Mouse (Mus musculus): Measurements from ENCODE around the gene Pus7l. TPM values are rescaled to one million over a fixed set of nuclear protein-coding genes. Genes with fewer than 3 reads are reported as not detected.

The Pus7l gene
- polyA plus RNA-seq, 1 experiment: 6.4 TPM

GRCm38 (mm10) chr15:94568496-94569182 is 25.3 kb upstream of the Pus7l start:
- Histone ChIP-seq H3K4me1 (replicated peaks; ENCODE audit: control insufficient read depth, insufficient read depth, low read length) (peaks cover 5% of the 10 kb centered on the region; the same call in 1 of the 2 replicates), H3K27me3 (ENCODE audit: control insufficient read depth, insufficient read depth, low read length) (no peaks in the 10 kb centered on the region), H3K4me3 (ENCODE audit: control insufficient read depth, insufficient read depth, low read length) (no peak overlapping the region), H3K27ac (ENCODE audit: control insufficient read depth, insufficient read depth, low read length) (no peak overlapping the region), H3K36me3 (ENCODE audit: control insufficient read depth, insufficient read depth, low read length) (no peaks in the 10 kb centered on the region)
- TF ChIP-seq CTCF (IDR thresholded peaks at IDR 0.05; ENCODE audit: borderline replicate concordance, control insufficient read depth, extremely low read depth, insufficient read depth, low read length, poor library complexity): no peak
- no peak for TF ChIP-seq POLR2A (IDR thresholded peaks at IDR 0.05; ENCODE audit: control insufficient read depth, extremely low read depth, insufficient read depth, low read length, poor library complexity)
- WGBS: 97% methylated on average over 10 of the region's 10 CpGs
- DNase-seq: no peak

GRCm38 (mm10) chr15:94565854-94566253 is 22.5 kb upstream of the Pus7l start:
- Histone ChIP-seq H3K27me3 (ENCODE audit: control insufficient read depth, insufficient read depth, low read length) (no peaks in the 10 kb centered on the region), H3K27ac (ENCODE audit: control insufficient read depth, insufficient read depth, low read length) (no peak overlapping the region), H3K36me3 (ENCODE audit: control insufficient read depth, insufficient read depth, low read length) (no peaks in the 10 kb centered on the region), H3K4me3 (ENCODE audit: control insufficient read depth, insufficient read depth, low read length) (no peak overlapping the region), H3K4me1 (replicated peaks; ENCODE audit: control insufficient read depth, insufficient read depth, low read length) (peaks cover 5% of the 10 kb centered on the region; the same call in 1 of the 2 replicates)
- 26% methylated on average over 9 of the region's 9 CpGs for WGBS
- TF ChIP-seq CTCF (IDR thresholded peaks at IDR 0.05; ENCODE audit: borderline replicate concordance, control insufficient read depth, extremely low read depth, insufficient read depth, low read length, poor library complexity) (no peak), POLR2A (IDR thresholded peaks at IDR 0.05; ENCODE audit: control insufficient read depth, extremely low read depth, insufficient read depth, low read length, poor library complexity) (no peak)
- DNase-seq: no peak

GRCm38 (mm10) chr15:94564909-94565308 is 21.6 kb upstream of the Pus7l start:
- peaks cover 5% of the 10 kb centered on the region; the same call in 1 of the 2 replicates for H3K4me1 ChIP-seq (replicated peaks; ENCODE audit: control insufficient read depth, insufficient read depth, low read length)
- H3K27ac ChIP-seq (ENCODE audit: control insufficient read depth, insufficient read depth, low read length): no peak overlapping the region
- no peak for TF ChIP-seq POLR2A (IDR thresholded peaks at IDR 0.05; ENCODE audit: control insufficient read depth, extremely low read depth, insufficient read depth, low read length, poor library complexity)
- TF ChIP-seq CTCF (IDR thresholded peaks at IDR 0.05; ENCODE audit: borderline replicate concordance, control insufficient read depth, extremely low read depth, insufficient read depth, low read length, poor library complexity): no peak
- WGBS: 31% methylated on average over 2 of the region's 2 CpGs
- no peaks in the 10 kb centered on the region for H3K36me3 ChIP-seq (ENCODE audit: control insufficient read depth, insufficient read depth, low read length)
- no peak overlapping the region for H3K4me3 ChIP-seq (ENCODE audit: control insufficient read depth, insufficient read depth, low read length)
- no peaks in the 10 kb centered on the region for H3K27me3 ChIP-seq (ENCODE audit: control insufficient read depth, insufficient read depth, low read length)
- DNase-seq: no peak

- no peak for TF ChIP-seq CTCF (IDR thresholded peaks at IDR 0.05; ENCODE audit: borderline replicate concordance, control insufficient read depth, extremely low read depth, insufficient read depth, low read length, poor library complexity)
- TF ChIP-seq POLR2A (IDR thresholded peaks at IDR 0.05; ENCODE audit: control insufficient read depth, extremely low read depth, insufficient read depth, low read length, poor library complexity): no peak
- DNase-seq: no peak
- H3K4me1 ChIP-seq (replicated peaks; ENCODE audit: control insufficient read depth, insufficient read depth, low read length): no peaks in the 10 kb centered on the region
- no peak overlapping the region for H3K27ac ChIP-seq (ENCODE audit: control insufficient read depth, insufficient read depth, low read length)
- 91% methylated on average over 17 of the region's 17 CpGs for WGBS
- H3K27me3 ChIP-seq (ENCODE audit: control insufficient read depth, insufficient read depth, low read length): no peaks in the 10 kb centered on the region
- no peak overlapping the region for H3K4me3 ChIP-seq (ENCODE audit: control insufficient read depth, insufficient read depth, low read length)
- H3K36me3 ChIP-seq (ENCODE audit: control insufficient read depth, insufficient read depth, low read length): no peaks in the 10 kb centered on the region
Observed at GRCm38 (mm10) chr15:94558895-94559656, 15.7 kb upstream of the Pus7l start.

GRCm38 (mm10) chr15:94557442-94557841 is 14.1 kb upstream of the Pus7l start:
- no peaks in the 10 kb centered on the region for H3K27me3 ChIP-seq (ENCODE audit: control insufficient read depth, insufficient read depth, low read length)
- H3K4me3 ChIP-seq (ENCODE audit: control insufficient read depth, insufficient read depth, low read length): no peak overlapping the region
- no peaks in the 10 kb centered on the region for H3K36me3 ChIP-seq (ENCODE audit: control insufficient read depth, insufficient read depth, low read length)
- 28% methylated on average over 7 of the region's 7 CpGs for WGBS
- H3K27ac ChIP-seq (ENCODE audit: control insufficient read depth, insufficient read depth, low read length): no peak overlapping the region
- H3K4me1 ChIP-seq (replicated peaks; ENCODE audit: control insufficient read depth, insufficient read depth, low read length): no peaks in the 10 kb centered on the region
- TF ChIP-seq CTCF (IDR thresholded peaks at IDR 0.05; ENCODE audit: borderline replicate concordance, control insufficient read depth, extremely low read depth, insufficient read depth, low read length, poor library complexity): no peak
- no peak for TF ChIP-seq POLR2A (IDR thresholded peaks at IDR 0.05; ENCODE audit: control insufficient read depth, extremely low read depth, insufficient read depth, low read length, poor library complexity)
- peak; percentile 81 for DNase-seq

- 98% methylated on average over 9 of the region's 9 CpGs for WGBS
- TF ChIP-seq POLR2A (IDR thresholded peaks at IDR 0.05; ENCODE audit: control insufficient read depth, extremely low read depth, insufficient read depth, low read length, poor library complexity): no peak
- TF ChIP-seq CTCF (IDR thresholded peaks at IDR 0.05; ENCODE audit: borderline replicate concordance, control insufficient read depth, extremely low read depth, insufficient read depth, low read length, poor library complexity): no peak
- no peak for DNase-seq
- no peak overlapping the region for H3K27ac ChIP-seq (ENCODE audit: control insufficient read depth, insufficient read depth, low read length)
- no peaks in the 10 kb centered on the region for H3K27me3 ChIP-seq (ENCODE audit: control insufficient read depth, insufficient read depth, low read length)
- no peaks in the 10 kb centered on the region for H3K4me1 ChIP-seq (replicated peaks; ENCODE audit: control insufficient read depth, insufficient read depth, low read length)
- H3K4me3 ChIP-seq (ENCODE audit: control insufficient read depth, insufficient read depth, low read length): no peak overlapping the region
- no peaks in the 10 kb centered on the region; the same call in 1 of the 2 replicates for H3K36me3 ChIP-seq (ENCODE audit: control insufficient read depth, insufficient read depth, low read length)
Observed at GRCm38 (mm10) chr15:94553536-94553935, 10.2 kb upstream of the Pus7l start.
